Mouse (Mus musculus): ENCODE measurements around the gene Bcl11a.
"Not testable (repeated sequence)": the region's sequence is repeated elsewhere in the genome, so short reads cannot be mapped to it uniquely, and the experiment has no call there.

Gene Bcl11a

DNA sequence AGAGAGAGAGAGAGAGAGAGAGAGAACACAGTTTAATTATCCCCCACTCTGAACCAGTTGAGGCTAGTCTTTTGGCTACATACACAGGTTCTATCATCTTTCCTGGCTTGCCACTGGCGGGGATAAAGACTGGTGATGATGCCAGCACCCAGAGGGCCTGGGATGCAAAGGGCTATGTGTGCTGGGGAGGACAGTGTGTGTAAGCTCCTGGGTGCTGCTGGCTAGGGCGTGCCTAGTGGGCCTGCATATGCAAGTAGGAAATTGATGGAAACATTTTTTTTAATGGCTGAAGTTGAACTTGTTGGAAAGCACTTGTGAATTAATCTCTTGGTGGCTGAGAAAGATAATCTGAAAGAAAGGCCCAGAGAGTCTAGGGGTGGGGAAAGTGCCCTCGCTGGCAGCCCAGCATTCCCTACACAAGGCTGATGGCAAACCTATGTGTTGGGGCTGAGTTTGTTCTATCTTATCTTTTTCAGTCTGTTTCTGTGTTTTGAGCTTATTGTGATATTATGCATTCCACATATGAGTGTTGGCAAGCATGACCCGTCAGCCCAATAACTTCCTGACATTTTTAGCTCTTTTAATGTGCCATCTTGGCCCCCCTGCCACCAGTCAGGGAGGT is 22.7 kb downstream of the Bcl11a start:
- DNase-seq (ENCODE audit: low spot score): no peak

DNA sequence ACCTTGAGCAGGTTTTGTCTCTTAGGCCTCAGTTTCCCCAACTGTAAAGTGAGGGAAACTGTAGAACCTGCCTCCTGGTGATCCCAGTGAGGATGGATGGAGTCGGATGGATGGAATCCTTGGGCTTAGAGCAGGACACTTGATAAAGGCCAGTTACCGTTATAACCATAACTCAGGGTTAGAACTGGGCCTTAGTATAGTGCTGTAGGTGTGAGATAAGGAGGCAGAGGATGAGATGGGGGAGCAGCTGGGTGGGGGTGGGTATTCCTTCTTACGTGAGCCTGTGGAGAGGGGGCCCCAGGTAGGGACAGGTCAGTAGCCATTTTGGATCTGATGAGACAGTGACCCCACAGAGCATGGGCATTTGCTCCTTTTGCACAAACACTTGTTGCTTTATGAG is 23.8 kb downstream of the Bcl11a start:
- DNase-seq (ENCODE audit: low spot score): no peak

DNA sequence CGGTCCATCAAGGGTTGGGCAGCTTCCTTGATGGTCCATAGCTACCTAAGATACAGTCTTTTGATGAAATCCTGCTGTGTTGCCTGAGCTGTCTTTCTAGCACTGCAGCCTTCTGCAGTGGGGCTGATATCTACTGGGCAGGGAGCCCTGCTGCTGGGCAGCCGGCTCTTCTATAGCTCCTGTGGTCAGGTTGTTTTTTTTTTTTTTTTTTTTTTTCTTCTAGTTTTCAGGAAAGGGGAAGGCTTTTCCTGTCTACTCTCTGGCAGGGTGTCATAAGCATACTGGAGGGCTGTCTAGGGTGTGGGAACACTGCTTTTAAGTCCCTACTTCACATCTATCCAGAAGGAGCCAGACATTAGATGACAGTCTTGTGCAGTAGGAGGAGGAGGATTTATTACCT is 24.5 kb downstream of the Bcl11a start:
- no peak for DNase-seq (ENCODE audit: low spot score)

DNA sequence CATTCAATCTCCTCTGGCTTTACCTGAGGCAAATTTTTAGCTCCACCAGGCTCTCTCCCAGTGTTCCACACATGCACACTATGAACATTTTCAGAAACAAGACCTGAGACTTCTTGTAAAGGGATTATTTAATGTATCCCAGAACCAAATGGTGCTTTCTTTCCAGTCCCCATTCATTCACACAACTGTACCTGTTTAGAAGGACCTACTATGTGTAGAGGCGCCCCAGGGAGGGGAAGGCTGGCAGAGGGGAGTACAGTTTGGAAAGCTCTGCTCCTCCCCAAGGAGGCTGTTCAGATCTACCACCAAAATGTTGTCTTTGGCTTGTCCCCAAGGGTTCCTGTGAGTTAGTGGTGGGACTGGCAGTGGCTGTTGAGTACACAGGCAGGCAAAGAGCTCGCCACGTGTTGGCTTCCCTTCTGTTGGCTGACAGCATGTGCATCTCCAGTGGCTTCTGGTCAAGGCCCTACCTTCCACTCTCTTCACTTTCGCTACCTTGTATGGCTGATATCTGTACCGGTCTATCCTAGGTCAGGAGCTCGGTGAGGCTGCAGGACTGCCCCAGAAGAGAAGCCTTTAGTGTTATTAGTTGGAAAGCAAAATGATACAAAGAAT is 25.4 kb downstream of the Bcl11a start:
- DNase-seq (ENCODE audit: low spot score): no peak

DNA sequence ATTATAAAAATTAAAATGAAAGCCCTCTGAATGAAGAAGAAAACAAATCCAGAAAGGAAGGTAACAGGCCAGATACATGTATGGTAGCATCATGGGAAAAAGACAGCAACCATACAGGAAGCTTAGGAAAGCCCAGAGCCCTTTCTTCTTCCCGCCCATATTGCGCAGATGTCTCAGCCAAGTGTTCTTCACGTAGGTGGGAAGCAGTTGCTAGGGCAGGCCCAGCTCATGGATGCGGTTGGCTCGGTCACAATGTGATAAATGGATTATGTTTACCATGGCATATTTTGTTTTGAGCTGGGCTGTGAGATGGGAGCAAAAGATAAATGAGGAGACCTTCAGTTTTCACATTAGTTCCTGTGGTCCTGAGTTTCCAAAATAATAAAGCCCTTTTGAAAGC is 29.6 kb downstream of the Bcl11a start:
- DNase-seq (ENCODE audit: low spot score): no peak

- no peak for DNase-seq (ENCODE audit: low spot score)
These were observed 31.1 kb downstream of the Bcl11a start for GRCm38 (mm10) chr11:24108974-24109373.

- DNase-seq (ENCODE audit: low spot score): no peak
These were observed 31.5 kb downstream of the Bcl11a start for GRCm38 (mm10) chr11:24109388-24109787.

DNA sequence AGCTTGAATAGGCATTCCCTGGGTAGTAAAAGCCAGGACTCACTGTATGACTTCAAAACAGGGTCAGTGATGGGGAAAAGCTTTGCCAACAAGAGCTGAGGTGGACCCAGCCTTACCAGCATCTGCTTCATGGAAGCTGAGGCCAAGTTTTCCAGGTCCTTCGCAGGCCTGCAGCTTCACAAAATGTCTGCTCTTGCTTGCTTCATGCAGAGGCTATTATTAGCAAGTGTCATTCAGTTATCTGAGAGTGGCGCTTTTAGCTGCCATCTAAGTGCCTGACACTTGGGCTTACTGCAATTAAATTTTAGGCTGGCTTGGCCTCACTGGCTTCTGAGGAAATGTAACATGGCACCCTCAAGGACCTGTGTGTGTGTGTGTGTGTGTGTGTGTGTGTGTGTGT is 32.3 kb downstream of the Bcl11a start:
- DNase-seq (ENCODE audit: low spot score): no peak

GRCm38 (mm10) chr11:24111720-24112119 is 33.9 kb downstream of the Bcl11a start:
- DNase-seq (ENCODE audit: low spot score): no peak

DNA sequence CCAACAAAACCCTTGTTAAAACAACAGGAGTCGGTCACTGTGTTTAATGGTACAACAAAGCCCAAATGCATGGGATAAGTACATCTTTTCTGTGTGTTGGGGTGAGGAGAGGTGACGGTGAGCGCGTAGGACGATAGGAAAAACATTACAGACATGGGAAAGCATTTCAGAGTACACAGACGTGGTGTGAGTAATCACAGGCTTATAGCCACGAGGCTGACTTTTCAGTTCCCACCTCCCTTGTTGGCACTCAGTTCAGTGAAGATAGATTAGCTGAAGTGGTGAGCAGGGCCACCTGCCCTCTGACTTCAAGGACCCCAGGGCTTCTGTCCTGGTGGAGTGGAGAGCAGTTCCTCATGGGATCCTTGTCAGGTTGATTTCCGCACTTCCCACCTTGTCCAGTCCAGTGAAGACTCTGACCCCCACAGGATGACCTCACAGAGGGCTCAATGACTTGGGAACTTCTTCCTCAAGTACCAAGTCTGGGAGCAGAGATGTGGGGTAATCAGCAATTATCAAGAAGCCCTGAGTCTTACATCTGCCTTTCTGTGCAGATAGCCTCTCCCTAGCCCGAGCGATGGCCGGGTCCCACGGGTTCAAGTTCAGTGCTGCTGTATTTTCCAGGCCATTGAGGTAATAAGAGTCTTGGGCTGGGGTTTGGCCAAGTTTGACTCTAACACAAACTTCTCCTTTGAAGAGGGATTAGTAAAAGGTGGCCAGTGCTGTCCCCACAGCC is 37.3 kb downstream of the Bcl11a start:
- DNase-seq (ENCODE audit: low spot score): no peak

- no peak for DNase-seq (ENCODE audit: low spot score)
These were observed 38.2 kb downstream of the Bcl11a start for GRCm38 (mm10) chr11:24116041-24116440.

- no peak for DNase-seq (ENCODE audit: low spot score)
These were observed 38.9 kb downstream of the Bcl11a start for GRCm38 (mm10) chr11:24116582-24117318.

GRCm38 (mm10) chr11:24121136-24121535 is 43.3 kb downstream of the Bcl11a start:
- DNase-seq (ENCODE audit: low spot score): no peak

DNA sequence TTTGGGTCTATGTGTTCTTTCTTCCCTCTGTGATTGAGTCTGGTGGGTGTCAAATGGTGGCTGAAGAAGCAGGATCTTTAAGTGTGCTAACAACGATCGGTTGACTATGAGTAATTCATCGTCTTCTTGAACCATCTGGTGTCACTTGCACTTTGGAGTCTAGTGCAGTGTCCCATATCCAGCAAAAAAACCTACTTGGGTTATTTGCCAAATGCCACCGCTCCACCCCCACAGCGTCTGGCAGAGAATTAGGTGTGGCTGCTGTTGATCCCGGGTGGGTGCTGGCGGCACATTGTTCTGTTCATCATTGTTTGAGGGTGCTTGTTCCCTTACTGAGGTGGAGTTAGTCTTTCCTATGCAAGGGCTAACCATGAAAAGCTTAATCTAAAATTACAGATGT is 45.0 kb downstream of the Bcl11a start:
- DNase-seq (ENCODE audit: low spot score): no peak

DNA sequence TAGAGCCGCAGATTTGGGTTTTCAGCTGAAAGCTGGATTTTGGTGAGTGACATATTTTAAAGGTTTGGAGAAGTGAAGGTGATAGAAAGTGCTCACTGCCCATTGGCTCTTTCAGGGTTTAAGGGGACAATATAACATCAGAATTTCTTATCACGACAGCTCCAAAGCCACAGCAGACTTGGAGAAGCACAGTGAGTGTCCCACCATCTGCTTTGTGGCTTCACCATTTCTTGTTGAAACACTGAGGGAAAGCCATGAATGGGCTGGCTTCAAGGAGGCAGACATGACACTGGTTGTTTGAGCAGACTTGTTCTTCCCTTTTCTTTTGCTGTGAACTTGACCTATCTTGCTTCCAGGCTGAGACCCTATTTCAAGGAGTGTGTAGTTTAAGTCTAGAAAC is 46.1 kb downstream of the Bcl11a start:
- no peak for DNase-seq (ENCODE audit: low spot score)

DNA sequence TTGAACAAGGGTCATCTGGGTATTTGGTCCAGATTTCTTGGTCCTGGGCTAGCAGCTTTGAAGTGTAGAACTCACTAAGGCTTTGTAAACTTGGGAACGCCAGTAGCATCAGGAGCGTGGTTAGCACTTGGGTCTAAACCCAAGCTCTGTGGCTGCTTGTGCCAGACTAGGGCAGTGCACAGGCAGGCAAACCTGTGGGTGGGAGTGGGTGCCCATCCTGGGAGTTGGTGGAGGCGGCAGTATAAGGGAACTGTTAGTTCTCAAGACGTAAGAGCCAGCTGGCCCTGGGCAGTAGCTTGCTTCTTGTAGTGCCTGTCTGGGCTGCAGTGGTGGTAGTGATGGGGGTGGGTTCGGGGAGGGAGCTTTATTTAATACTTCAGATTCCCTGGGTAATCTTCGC is 47.2 kb downstream of the Bcl11a start:
- no peak for DNase-seq (ENCODE audit: low spot score)

DNA sequence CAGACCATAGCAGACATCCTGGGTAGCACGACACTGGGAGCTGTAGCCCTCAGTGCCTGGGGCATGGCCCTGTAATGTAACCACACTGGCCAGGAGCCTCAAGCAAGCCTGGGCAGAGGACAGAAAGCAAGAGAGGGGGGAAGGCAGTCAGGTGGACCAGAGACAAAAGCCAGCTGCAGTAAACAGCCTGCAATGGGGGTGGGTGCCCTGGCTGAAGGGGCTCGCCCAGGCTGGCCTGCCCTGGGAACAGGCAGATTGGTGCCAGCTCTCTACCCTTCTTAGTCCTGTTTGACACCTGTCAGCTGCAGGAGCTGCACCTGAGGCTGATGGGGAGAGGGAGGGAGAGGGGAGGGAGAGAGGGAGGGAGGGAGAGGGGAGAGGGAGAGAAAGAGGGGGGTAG is 50.1 kb downstream of the Bcl11a start:
- DNase-seq (ENCODE audit: low spot score): no peak

DNA sequence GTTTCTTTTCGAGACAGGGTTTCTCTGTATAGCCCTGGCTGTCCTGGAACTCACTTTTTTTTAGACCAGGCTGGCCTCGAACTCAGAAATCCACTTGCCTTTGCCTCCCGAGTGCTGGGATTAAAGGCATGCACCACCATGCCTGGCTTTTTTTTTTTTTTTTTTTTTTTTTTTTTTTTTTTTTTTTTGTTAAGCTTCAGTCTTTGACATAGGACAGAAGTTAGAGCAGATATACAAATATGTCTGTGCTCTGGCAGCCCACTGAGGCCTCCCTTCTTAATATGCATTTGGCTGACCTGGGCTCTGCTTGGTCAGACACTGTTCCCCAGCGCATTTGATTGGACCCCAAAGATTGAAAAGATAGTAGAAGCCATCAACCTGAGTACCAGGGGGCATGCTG is 51.0 kb downstream of the Bcl11a start:
- not testable (repeated sequence) for DNase-seq (ENCODE audit: low spot score)

GRCm38 (mm10) chr11:24129358-24130185 is 51.7 kb downstream of the Bcl11a start:
- DNase-seq (ENCODE audit: low spot score): no peak

DNA sequence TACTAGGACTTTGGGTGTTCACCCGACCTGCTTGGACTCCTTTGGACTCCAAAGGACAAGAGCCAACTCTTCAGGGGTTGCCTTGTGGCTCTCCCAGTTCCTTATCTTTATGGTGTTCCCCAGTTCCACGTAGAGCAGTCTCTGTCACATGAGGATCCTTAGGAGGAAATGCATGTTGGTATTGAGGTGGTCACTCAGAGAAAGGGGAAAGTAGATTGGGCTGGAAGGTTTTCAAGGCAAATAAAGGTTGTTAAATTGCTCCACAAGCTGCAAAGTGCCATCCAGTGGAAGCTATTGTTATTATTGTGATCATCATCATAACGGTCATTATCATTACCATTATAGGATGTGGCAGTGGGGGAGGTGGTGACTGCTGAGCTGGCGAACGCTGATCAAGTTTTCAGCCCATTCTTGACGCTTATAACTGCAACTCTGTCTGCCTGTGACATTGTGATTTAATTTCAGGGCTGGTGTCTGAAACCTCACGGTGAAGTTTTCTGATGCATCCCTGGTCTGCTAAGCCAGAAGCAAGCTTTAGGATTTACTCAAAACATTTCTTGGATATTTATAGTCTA is 52.4 kb downstream of the Bcl11a start:
- no peak for DNase-seq (ENCODE audit: low spot score)

DNA sequence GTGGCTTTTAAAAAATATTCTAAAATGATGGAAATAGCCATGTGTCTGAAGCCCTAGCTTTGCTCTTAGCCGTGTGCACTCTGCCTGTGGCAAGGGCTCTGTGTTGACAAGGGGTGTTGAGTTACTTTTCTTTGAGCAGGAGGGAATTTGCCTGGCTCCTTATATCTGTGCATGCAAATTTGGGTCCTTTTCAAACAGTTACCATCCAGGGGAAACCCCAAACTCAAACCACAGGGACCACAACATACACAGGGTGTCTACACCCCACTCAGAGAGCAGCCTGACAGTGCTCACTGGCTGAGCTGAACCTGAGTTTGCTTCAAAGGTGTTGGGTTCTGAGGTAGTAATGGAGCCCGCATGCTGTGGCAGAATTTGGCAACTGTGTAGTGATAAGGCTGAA is 54.0 kb downstream of the Bcl11a start:
- no peak for DNase-seq (ENCODE audit: low spot score)

- DNase-seq (ENCODE audit: low spot score): no peak
These were observed 54.5 kb downstream of the Bcl11a start for GRCm38 (mm10) chr11:24132358-24132757.
